Comparison of ENCODE assay signal across 23 mouse cellular contexts in the genomic region with DNA sequence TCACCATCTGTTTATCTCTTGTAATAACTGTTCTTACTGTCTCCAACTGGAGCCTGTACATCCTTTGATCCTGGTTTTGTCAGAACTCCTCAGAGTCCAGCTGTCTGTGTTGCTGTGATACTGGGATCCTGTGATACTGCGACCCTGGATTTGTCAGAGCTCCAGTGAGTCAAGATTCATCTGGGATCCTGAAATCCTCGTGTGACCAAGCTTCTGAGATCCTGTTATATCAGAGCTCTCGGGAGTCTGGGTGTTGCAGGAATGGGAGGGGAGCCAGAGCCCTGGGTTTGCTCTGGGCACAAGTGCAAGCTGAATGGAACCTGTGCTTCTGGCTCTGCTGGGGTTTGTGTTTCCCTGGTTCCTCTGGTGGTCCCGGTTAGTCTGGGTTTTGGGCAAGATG.
DNase-seq lines count a peak whose midpoint lies in the region; TF ChIP-seq lines count a peak whose summit lies in the region.
"Had no signal": no experiment of that assay in that cellular context is flagged by ENCODE, and none has a peak within 500 bp of the region (broad histone marks: within the 10 kb centered on the region; RNA-seq: fewer than 3 reads in every experiment).

No protein-coding gene starts in this region.

- no peaks in the 10 kb centered on the region for H3K4me1 ChIP-seq in cerebellum, adult 2 months (ENCODE audit: control insufficient read depth, insufficient read depth, low read length)
- H3K4me1 ChIP-seq in cortical plate, adult 2 months (ENCODE audit: control insufficient read depth, insufficient read depth, low read length), result peaks cover 7% of the 10 kb centered on the region; the same call in 1 of the 2 replicates
- H3K4me1 ChIP-seq: forebrain, embryonic 10.5 days; forebrain, embryonic 13.5 days; heart, embryonic 10.5 days; heart, embryonic 13.5 days had no signal

- peak; percentile 17 to 20 for DNase-seq in cerebellum, postnatal 14 days
- DNase-seq in cerebellum, adult 2 months, result no peak
- no peak for DNase-seq in left cerebral cortex, adult 2 months (ENCODE audit: extremely low spot score in 1 of 2, low spot score in 2 of 2)
- no peak for DNase-seq in left cerebral cortex, postnatal 14 days (ENCODE audit: low spot score in 2 of 2)
- DNase-seq in ovary, postnatal 14 days (ENCODE audit: low spot score), result no peak
- DNase-seq: adrenal gland, postnatal 10 days; adrenal gland, postnatal 36 days; B cell, adult 2 months; cerebellum, adult 11 months; cerebellum, adult 9-10 months; cerebellum, postnatal 36 days; gastrocnemius, postnatal 25 days; heart, adult 2 months; heart, postnatal 14 days; heart, postnatal 4 days had no signal

- WGBS in cerebellum, adult 2 months, result 18% methylated on average over 4 of the region's 4 CpGs

- TF ChIP-seq POLR2A in cerebellum, adult 2 months (IDR thresholded peaks at IDR 0.05; ENCODE audit: borderline replicate concordance, insufficient read depth, low read length), result no peak
- no peak for TF ChIP-seq POLR2A in cortical plate, adult 2 months (IDR thresholded peaks at IDR 0.05; ENCODE audit: extremely low read depth, insufficient read depth, low read length)

- TF ChIP-seq CTCF in cerebellum, adult 2 months (IDR thresholded peaks at IDR 0.05; ENCODE audit: borderline replicate concordance, insufficient read depth, low read depth, low read length), result no peak
- no peak for TF ChIP-seq CTCF in left cerebral cortex, adult 2 months (IDR thresholded peaks at IDR 0.05)
- no peak for TF ChIP-seq CTCF in cortical plate, adult 2 months (IDR thresholded peaks at IDR 0.05; ENCODE audit: extremely low read depth, insufficient read depth, low read length)

- H3K4me3 ChIP-seq in cerebellum, adult 2 months (replicated peaks; ENCODE audit: insufficient read depth, low read depth, low read length), result no peak overlapping the region
- no peak overlapping the region for H3K4me3 ChIP-seq in left cerebral cortex, adult 2 months
- no peak overlapping the region for H3K4me3 ChIP-seq in cortical plate, adult 2 months (ENCODE audit: insufficient read depth, low read length)
- H3K4me3 ChIP-seq: forebrain, embryonic 10.5 days; forebrain, embryonic 13.5 days; heart, adult 2 months; heart, embryonic 10.5 days; heart, embryonic 13.5 days had no signal

- intact Hi-C loops in left cerebral cortex, adult 2 months (cut with DNase I), result no loop called here
- intact Hi-C loops in left cerebral cortex, postnatal 14 days (cut with DNase I), result no loop called here

- H3K27me3 ChIP-seq in cerebellum, adult 2 months (ENCODE audit: control insufficient read depth, insufficient read depth, low read length), result no peaks in the 10 kb centered on the region
- H3K27me3 ChIP-seq: CH12.LX; forebrain, embryonic 13.5 days; heart, embryonic 13.5 days had no signal

- H3K27ac ChIP-seq in cerebellum, adult 2 months (ENCODE audit: insufficient read depth, low read length), result no peak overlapping the region
- H3K27ac ChIP-seq in left cerebral cortex, adult 2 months, result peak overlapping the region; percentile 41; the same call in 1 of the 2 replicates
- H3K27ac ChIP-seq in cortical plate, adult 2 months (ENCODE audit: insufficient read depth, low read length), result peak overlapping the region; percentile 82
- H3K27ac ChIP-seq: forebrain, embryonic 10.5 days; forebrain, embryonic 13.5 days; heart, adult 2 months; heart, embryonic 10.5 days; heart, embryonic 13.5 days; hindbrain, embryonic 14.5 days; hindbrain, postnatal 0 days had no signal

Comparison
In these comparisons a context has a peak if more than half of its experiments do, and no peak if none do; other contexts are left out.
1. DNase-seq: peak in cerebellum, postnatal 14 days (2 of 2); none in cerebellum, adult 2 months (0 of 2), left cerebral cortex, adult 2 months (0 of 2), left cerebral cortex, postnatal 14 days (0 of 2) and ovary, postnatal 14 days (single experiment).